Mouse (Mus musculus): ENCODE results near the gene Med9.
A peak's percentile ranks its signal among the peaks of the same experiment; 100 is the strongest.

Med9 gene

DNA sequence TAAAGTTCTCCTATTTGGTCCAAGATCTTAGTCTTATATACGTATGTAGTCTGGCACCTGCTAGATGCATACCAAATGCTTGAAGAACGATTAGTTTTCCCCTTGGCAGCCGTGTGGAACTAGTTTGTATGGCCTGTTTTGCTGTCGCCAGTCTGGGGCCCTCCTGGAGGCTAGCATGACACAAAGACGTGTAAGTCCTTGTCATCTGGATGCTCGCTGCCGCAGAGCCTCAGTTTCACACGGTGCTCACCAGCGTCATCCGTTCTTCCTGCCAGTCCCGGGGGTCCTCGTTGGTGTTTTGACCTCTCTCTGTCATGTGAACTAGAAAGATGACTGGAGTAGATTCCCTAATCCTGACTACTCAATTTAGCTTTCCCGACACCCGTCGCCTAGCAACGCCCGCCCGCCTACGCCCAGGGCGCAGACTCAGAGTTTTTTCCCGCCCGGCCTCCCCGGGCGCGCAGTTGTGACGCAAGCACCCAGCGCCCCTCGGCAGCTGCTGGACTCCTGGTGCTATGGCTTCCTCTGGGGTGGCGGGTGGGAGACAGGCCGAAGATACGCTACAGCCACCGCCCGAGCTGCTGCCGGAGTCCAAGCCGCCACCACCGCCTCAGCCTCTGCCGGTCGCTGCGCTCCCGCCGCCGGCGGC lies at the start of gene Med9:
TSS of gene Med9 (plus strand) at position 455 of the 649 bp plus-strand sequence.
- DNase-seq (ENCODE audit: low read depth, low spot score): peak; percentile 90

DNA sequence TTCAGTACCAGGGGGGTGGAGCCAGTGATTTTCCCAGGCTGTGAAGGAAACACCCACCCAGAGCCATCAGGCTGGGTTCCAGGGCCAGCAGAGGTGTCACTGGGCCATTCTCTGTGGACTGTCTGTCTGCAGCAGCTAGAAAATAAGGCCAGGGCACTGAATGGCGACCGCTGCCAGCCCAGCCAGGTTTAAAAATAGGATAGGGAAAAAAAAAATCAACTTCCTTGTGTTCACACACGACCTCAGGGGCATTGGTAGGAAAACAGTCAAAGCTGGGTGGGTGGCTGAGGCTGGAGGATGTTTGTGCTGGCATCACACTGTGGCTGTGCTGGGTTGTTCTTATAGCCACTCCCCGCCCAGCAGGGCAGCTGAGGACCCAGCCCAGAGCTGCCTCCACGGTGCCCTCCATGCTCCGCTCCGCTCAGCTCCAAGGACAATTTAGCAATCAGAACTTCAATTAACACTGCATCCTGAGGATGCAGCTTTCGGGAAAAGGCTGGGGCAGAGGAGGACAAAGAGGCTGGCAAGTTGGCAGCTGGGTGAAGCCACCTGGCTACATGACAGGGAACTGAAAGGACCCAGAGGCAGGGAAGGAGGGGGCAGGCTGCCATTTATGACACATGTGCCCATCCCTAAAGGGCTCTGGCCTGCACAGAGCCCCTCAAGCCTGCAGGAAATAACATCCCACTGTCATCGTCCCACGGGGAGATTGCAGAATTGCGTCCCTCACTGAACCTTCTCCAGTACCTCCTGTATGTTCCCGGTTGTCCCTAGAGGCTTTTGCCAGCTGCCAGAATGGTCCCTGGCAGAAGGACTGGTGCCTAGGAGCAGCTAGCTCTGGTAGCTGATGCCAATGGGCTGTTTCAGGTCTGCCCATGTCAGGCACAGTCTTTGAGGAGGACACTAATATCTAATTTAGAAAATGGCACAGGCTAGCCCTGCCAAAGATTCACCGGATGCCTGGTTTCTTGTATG lies 48.0 kb upstream of the Med9 start:
- DNase-seq (ENCODE audit: low read depth, low spot score): no peak

DNA sequence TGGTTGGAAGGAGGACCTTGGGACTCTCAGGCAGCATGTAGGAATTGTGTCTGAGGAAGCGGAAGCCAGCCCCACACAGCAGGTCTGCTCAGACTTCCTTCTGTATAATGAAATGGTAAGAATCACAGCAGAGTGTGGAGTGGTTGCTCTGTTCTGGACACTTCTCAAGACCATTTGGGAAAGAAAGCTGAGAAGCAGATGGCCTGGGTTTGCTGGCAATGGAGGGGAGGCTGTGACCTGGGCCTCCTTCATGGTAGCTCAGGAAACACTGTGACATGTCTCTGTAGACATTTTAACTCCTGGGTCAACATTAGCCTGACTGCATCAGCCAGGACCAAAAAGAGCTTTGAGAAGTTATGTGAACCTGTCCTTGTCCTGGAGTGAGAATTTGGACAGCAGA lies 47.0 kb upstream of the Med9 start:
- no peak for DNase-seq (ENCODE audit: low read depth, low spot score)

DNA sequence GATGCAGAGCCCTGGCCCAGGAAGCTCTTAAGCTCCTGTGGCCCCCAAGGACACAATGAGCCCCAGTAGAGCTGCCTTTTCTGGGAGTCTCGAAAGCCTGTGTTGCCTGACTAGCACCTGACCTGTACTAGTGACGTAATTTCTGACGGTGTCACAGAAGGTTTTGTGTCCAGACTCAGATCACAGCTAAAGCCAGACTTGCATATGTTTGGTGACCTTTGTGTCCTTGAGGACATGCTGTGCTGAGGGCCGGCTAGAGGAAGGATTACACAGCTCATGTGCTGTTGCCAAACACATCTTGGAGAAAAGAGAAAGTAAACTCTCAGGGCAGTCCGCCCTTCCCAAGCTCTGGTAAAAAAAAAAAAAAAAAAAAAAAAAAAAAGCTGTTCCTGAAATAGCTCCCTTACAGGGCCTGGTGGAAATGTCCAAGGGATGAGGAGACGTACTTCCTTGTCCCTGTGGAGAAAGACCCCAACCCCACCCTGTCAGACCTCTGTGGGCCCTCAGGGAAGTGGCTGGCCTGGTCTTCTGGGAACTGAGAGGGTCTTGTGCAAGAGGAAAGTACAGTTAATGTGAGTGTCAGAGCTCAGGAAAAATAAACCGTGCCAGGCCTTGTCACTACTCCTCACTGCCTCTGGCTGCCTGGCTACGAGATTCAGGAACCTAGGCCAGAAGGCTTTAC lies 45.8 kb upstream of the Med9 start:
- DNase-seq (ENCODE audit: low read depth, low spot score): peak; percentile 12

DNA sequence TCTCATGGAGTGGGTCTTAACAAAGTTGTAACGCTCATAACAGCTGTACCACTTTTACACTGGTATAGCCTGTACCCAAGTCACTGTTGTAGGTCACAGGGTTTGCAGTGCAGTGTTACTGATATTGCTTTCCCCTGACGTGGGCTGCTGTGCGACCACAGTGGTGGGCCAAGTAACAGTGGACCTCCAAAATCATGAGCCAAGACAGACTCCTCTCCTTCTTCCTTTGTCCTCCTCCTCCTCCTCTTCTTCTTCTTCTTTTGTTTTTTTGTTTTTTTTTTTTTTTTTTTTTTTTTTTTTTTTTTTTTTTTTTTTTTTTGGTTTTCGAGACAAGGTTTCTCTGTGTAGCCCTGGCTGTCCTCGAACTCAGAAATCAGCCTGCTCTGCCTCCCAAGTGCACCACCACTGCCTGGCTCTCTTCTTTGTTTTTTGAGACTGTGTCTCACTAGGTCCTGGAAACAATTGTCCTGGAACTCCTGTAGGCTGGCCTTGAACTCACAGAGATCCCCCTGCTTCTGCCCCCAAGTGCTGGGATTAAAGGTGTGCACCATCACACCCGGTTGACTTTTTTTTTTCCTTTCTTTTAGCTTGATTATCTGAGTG lies 41.4 kb upstream of the Med9 start:
- no peak for DNase-seq (ENCODE audit: low read depth, low spot score)

DNA sequence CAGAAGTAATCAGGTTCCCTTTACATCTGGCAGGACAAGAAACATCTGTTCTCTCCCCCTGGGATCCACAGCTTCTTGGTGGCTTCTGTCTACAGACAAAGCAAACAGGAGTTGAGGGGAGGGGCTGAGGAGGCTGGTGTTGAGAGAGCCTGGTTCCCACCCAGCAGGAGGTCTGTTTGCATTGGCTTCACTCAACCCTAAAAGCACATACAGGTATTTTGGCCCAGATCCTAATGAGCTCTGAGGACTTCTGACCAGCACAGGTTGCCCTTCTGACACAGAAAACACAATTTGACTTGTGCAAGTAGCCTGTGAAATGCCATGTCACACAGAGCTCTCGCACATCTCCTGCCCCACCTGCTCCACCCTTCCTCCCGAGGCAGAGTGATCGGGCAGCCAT lies 39.6 kb upstream of the Med9 start:
- DNase-seq (ENCODE audit: low read depth, low spot score): no peak

DNA sequence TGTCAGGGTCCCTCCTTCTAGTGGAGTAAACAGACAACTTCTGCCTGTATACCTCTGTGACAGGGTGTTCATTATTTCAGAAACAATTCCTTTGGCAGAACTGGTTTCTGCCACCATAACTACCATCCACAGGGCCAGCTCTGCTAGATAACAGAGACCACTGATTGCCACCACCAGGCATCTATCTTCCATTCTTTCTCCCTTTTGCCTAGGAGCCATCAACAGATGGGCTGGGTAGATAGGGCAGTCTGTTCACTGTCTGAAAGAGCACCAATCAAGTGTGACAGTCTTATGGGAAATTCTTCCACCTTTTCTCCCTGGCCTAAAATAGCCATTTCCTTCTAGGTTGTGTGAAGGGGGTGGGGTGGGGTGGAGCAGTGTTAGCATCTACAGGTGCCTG lies 37.4 kb upstream of the Med9 start:
- DNase-seq (ENCODE audit: low read depth, low spot score): no peak

DNA sequence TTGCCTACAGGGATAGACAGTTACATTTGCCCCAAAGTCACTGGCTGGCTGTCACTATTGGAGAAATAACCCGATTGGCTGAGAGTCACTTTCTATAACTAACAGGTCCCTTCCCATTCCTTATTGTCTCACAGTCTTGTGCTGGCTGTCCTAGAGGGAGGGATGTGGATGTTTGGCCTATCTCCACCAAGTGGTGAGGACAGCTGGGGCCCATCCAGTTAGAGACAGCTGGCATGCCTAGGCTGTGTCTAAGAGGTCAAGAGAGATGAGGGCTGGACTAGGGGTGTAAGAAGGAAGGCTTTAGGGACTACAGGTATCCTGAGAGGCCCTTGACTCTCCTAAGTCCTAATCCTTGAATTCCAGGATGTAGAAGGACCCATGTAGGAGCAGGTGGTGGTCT lies 36.5 kb upstream of the Med9 start:
- no peak for DNase-seq (ENCODE audit: low read depth, low spot score)

DNA sequence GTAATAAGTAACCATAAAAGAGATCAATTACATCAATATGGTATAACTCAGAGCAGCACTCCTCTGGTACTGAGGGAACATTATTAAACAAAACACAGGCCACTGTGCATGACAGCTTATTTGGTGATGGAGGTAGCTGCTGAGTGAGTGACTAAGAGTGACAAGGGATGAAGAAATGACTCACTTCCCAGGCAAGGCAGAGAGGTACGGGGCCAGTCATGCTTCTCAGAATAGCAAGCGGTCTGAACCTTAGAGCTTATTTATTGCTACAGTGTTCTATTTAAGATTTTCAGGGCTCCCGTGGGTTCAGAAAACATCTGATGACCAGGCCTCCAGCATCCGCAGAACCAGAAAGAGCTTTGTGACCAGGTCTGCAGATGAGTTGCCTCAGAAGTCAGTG lies 34.3 kb upstream of the Med9 start:
- peak; percentile 62 for DNase-seq (ENCODE audit: low read depth, low spot score)

DNA sequence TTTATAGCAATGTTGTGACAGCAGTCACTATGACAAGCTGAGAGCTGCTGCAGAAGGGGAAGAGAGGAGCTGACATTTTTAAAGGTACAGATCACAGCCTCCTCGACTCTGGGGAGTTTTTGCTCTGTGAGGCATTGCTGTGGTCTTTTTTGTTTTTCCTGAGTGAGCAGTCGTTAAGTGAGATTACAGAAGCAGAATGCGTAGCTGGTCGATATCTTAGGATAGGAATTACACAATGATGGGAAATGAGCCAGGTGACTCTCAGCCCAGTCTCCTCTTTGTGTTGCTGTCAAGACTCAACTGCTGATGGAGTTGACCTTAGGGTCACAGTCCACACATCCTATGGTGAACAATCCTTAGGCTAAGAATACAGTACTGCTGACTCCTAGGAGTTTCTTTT lies 30.0 kb upstream of the Med9 start:
- DNase-seq (ENCODE audit: low read depth, low spot score): no peak

DNA sequence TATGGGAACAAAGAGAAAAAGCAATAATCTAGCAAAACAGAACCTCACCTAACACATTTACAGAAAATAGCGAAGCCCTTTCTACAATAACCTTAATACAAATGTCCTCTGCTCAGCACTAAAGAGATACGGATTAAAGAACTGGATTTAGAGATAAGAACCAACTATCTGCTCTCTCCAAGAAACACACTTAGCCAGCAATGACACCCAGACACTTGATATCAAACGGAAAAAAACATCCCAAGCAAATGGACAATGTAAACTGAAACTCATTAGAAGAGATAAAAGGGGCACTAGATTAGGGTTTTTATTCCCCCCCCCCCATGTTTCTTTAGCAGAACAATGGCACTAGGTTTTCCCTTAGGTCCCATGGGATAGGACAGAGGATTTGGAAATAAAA lies 28.6 kb upstream of the Med9 start:
- no peak for DNase-seq (ENCODE audit: low read depth, low spot score)

DNA sequence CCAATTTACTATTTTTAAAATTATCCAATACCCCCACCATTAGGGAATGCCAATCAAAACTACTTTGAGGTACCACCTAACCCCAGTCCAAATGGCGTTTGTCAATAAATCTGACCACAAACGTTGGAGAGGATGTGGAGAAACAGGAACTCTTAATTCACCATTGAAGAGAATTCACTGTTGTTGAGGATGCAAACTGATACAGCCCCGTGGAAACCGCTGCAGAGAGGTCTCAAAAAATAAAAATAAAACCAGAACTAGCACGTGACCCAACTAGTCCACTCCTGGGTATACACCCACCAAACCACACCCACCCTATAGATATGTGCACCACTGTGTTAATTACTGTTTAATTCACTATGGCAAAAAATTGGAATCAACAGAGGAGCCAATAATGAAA lies 27.7 kb upstream of the Med9 start:
- DNase-seq (ENCODE audit: low read depth, low spot score): no peak

DNA sequence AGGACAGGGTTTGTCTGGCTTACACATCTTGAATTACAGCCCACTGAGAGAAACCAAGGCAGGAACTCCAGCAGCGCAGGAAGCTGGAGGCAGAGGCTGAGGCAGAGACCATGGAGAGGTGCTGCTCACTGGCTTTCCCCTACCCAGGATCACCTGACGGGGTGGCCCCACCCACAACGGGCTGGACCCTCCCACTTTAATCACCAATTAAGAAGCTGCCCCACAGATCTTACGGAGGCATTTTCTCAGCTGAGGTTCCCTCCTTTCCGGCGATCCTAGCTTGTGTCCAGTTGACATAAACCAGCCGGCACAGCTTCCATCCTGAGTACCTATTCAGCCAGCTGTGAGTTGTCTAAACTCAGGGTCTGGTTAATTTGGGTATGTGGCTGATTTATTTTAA lies 26.7 kb upstream of the Med9 start:
- DNase-seq (ENCODE audit: low read depth, low spot score): no peak

DNA sequence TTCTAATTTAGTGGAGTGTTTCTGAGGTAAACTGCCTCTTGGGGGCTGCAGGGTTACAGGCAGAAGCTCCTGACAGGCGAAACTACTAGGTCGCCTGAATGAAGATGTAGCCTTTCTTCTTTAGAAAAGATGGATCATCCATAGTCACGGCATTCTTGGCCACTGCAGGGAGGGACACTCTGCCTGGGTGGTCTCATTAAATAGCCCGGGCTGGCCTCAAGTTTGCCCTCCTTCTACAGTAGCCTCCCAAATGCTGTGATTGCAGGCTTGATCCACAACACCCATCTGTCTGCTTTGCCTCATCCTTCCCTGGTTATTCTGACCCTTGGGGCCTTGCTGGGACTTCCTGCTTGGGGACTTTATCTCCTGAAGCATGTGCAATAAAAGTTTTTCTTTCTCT lies 18.0 kb upstream of the Med9 start:
- no peak for DNase-seq (ENCODE audit: low read depth, low spot score)

DNA sequence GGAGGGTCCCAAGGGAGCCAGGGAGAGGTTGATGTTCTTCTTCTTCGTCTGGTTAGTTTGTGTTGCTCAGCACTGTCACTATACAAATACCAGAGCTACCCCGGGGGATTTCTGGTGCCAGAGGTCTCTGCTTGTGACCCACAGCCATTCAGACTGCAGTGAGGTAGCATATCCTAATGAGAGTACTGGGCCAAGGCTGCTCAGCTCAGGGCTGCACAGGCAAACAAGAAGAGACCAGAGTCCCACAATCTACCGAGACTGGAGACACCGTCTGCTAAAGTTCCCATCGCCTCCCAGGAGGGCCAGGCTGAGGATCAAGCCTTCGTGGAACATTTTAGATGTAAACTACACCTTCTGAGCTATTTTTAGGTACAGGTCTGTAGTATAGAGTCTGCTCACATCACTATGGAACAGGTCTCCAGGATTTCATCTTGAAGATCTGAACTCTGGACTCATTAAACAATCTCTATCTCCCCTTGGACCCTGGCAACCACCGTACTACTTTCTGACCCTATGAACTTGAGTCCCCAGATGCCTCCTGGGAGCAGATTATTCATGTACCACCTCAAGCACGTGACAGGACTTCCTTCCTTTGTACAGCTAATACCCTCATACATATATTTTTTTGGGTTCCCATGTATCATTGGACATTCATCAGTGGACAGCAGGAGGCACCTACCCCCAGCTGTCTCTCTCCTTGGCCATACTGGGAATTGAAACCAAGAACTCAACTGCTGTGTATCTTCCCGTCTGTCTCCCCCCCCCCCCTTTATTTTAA lies 15.3 kb upstream of the Med9 start:
- no peak for DNase-seq (ENCODE audit: low read depth, low spot score)

DNA sequence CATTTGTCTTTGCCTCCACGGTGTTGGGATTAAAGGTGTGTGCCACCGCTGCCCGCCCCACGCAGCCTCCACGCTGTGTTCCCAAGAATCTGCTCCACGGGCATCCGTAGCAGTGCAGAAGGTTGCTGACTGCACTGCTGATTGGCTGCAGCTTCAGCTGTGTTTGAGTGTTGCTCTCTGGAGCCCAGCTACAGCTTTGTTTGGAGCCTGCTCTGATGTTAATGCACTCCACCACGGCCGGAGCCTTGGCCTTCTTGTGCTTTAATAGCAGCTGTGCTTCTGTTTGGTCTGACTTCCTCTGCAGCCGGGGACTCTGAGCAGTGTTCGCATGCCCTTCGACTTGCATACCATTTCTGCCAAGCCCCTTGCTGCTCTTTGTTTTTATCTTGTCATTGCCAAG lies 14.1 kb upstream of the Med9 start:
- no peak for DNase-seq (ENCODE audit: low read depth, low spot score)

DNA sequence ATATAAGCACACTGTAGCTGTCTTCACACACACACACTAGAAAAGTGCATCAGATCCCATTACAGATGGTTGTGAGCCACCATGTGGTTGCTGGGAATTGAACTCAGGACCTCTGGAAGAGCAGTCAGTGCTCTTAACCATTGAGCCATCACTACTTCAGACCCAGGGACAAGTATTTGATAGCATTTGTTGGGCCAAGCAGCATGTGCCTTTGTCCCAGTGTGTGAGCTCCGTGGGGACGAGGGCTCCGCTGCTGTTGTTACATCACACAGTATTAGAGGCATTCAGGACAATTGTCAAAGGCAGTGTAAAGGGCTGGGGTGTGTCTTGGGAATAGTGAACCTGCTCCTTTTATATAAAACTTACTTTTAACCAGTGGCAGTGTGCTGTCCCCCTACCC lies 11.0 kb upstream of the Med9 start:
- DNase-seq (ENCODE audit: low read depth, low spot score): no peak

DNA sequence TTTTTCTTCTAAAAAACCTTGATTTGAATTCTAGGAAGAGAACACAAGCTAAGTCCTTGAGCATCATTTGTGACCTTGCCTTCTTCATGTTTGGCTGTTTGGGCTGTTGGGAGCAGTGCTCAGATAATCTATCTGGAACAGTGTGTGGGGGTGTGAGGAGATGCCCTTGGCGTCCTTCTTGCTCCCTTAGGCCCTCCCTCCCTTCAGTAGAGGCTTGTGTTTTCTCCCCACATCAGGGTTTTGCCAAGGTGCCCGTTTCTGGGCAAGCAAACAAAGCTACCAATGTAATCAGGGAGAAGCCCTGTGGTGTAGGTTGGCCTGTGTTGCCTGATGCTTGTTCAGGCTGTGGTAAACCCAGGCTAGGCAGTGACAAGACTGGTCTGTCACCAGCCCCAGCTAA lies 10.4 kb upstream of the Med9 start:
- DNase-seq (ENCODE audit: low read depth, low spot score): no peak

DNA sequence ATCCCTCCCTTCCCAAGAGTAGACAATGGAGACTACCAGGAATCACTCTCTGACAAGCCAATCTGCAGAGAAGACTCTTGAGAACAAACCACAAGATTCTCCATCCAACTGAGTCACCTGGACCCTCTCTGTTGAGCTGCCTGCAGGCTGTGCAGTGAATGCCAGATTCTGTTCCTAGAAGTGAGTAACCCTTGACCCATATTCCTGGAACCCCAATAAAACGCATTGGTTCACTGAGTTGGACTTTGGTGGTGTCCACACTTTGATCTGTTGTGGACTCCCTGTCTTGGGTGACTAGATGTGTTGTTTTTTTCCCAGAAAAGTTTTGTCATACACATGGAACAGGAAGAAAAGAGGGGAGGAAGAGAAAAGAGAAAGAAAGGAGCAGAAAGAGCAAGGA lies 8.2 kb upstream of the Med9 start:
- no peak for DNase-seq (ENCODE audit: low read depth, low spot score)

DNA sequence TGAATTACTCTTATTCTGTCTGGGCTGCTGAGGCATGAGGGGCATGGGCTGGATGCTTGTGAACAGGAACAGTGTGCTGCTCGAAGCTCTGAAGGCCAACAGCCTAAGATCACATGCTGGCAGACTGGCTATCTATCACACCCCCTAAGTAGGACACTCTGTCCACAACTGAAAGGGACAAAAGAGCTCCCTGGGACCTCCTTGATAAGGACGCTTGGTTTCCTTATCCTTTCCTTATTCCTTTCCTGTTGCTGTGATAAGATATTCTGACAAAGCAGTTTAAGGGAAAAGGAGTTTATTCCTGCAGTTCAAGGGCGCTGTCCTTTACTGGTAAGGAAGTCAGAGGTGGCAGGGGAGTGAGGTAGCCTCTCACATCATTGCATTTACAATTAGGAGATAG lies 7.4 kb upstream of the Med9 start:
- DNase-seq (ENCODE audit: low read depth, low spot score): no peak

DNA sequence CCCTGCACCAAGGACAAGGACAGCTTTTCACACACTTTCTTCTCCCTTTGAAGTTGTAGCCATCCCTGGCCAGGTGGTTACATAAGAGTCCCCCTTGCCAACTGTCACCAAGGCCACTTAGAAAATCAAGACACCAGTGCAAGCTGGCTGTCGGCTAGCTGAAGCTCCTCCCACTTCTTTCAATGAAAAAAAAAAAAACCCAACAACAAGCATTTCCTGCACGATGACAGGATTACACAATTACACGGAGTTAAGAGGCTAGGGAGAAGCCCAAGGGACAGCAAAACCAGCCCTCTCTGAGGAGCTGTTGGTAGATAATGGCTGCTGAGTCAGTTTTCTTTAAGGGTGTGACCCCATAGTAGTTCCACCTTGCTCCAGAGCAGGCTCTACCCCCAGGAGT lies 6.6 kb upstream of the Med9 start:
- DNase-seq (ENCODE audit: low read depth, low spot score): peak; percentile 45
